ENCODE assay signal across 7 mouse cellular contexts in genomic region chr4:59330961-59331604, GRCm38 (mm10).
DNase-seq lines count a peak whose midpoint lies in the region; ATAC-seq and TF ChIP-seq lines count a peak whose summit lies in the region.

No protein-coding gene starts in this region.

- ATAC-seq in lung, embryonic 15.5 days (ENCODE audit: borderline replicate concordance, extremely low read depth, low FRiP score, low TSS enrichment), result peak; percentile 33; the same call in 1 of the 2 replicates
- ATAC-seq in activated CD4-positive, CD25-positive, alpha-beta regulatory T cell, adult 4 months, result peak; percentile 15
- no peak for ATAC-seq in hindbrain, embryonic 12.5 days (ENCODE audit: low FRiP score)
- ATAC-seq in hindbrain, embryonic 11.5 days (ENCODE audit: low FRiP score), result no peak

- no peaks in the 10 kb centered on the region for H3K27me3 ChIP-seq in lung, embryonic 15.5 days
- H3K27me3 ChIP-seq in hindbrain, embryonic 12.5 days, result no peaks in the 10 kb centered on the region
- H3K27me3 ChIP-seq in hindbrain, embryonic 11.5 days (ENCODE audit: control insufficient read depth, insufficient read depth, low read length), result no peaks in the 10 kb centered on the region

- H3K4me1 ChIP-seq in lung, embryonic 15.5 days, result peaks cover 20% of the 10 kb centered on the region
- H3K4me1 ChIP-seq in lung, adult 2 months (ENCODE audit: control insufficient read depth, insufficient read depth, low read length), result peaks cover 14% of the 10 kb centered on the region
- peaks cover 5% of the 10 kb centered on the region; the same call in 1 of the 2 replicates for H3K4me1 ChIP-seq in hindbrain, embryonic 12.5 days
- no peaks in the 10 kb centered on the region for H3K4me1 ChIP-seq in hindbrain, embryonic 11.5 days (replicated peaks; ENCODE audit: control insufficient read depth, insufficient read depth, low read length)

- TF ChIP-seq CTCF in lung, adult 2 months (IDR thresholded peaks at IDR 0.05; ENCODE audit: insufficient read depth, low read length), result no peak

- no peaks in the 10 kb centered on the region for H3K36me3 ChIP-seq in lung, embryonic 15.5 days
- no peaks in the 10 kb centered on the region for H3K36me3 ChIP-seq in hindbrain, embryonic 12.5 days
- no peaks in the 10 kb centered on the region for H3K36me3 ChIP-seq in hindbrain, embryonic 11.5 days (ENCODE audit: control insufficient read depth, insufficient read depth, low read length)

- H3K27ac ChIP-seq in lung, embryonic 15.5 days, result peak overlapping the region; percentile 83
- H3K27ac ChIP-seq in hindbrain, embryonic 12.5 days, result no peak overlapping the region
- H3K27ac ChIP-seq in hindbrain, embryonic 11.5 days (ENCODE audit: low read depth, low read length), result no peak overlapping the region

- H3K4me3 ChIP-seq in lung, embryonic 15.5 days, result no peak overlapping the region
- H3K4me3 ChIP-seq in lung, adult 2 months (replicated peaks; ENCODE audit: extremely low read depth, low read depth, low read length), result no peak overlapping the region
- H3K4me3 ChIP-seq in hindbrain, embryonic 12.5 days, result no peak overlapping the region
- no peak overlapping the region for H3K4me3 ChIP-seq in hindbrain, embryonic 11.5 days (ENCODE audit: low read depth, low read length)

- no peaks in the 10 kb centered on the region for H3K9me3 ChIP-seq in lung, embryonic 15.5 days
- no peaks in the 10 kb centered on the region for H3K9me3 ChIP-seq in hindbrain, embryonic 12.5 days (replicated peaks)
- H3K9me3 ChIP-seq in hindbrain, embryonic 11.5 days (ENCODE audit: control insufficient read depth, low read length), result no peaks in the 10 kb centered on the region

- H3K9ac ChIP-seq in lung, embryonic 15.5 days, result no peak overlapping the region
- no peak overlapping the region for H3K9ac ChIP-seq in hindbrain, embryonic 12.5 days
- H3K9ac ChIP-seq in hindbrain, embryonic 11.5 days (ENCODE audit: low read depth, low read length), result no peak overlapping the region

- no peak for TF ChIP-seq POLR2A in lung, adult 2 months (IDR thresholded peaks at IDR 0.05; ENCODE audit: borderline replicate concordance, extremely low read depth, low read depth, low read length)

- 34% methylated on average over 10 of the region's 10 CpGs for WGBS in lung, embryonic 15.5 days
- 29% methylated on average over 10 of the region's 10 CpGs for WGBS in lung, adult 2 months
- WGBS in hindbrain, embryonic 12.5 days, result 48% methylated on average over 10 of the region's 10 CpGs
- 49% methylated on average over 10 of the region's 10 CpGs for WGBS in hindbrain, embryonic 11.5 days

- H3K4me2 ChIP-seq in lung, embryonic 15.5 days, result no peak overlapping the region
- H3K4me2 ChIP-seq in hindbrain, embryonic 12.5 days (replicated peaks), result no peak overlapping the region
- H3K4me2 ChIP-seq in hindbrain, embryonic 11.5 days (replicated peaks; ENCODE audit: low read depth, low read length), result no peak overlapping the region

- no peak for DNase-seq in lung, adult 2 months
- peak; percentile 76 for DNase-seq in induced T-regulatory cell, adult 2 months (ENCODE audit: low read depth)
- DNase-seq in naive thymus-derived CD4-positive, alpha-beta T cell, adult 2 months (ENCODE audit: low read depth), result peak; percentile 78
- DNase-seq in hindbrain, embryonic 11.5 days (ENCODE audit: low spot score), result no peak

Comparison
In these comparisons a context has a peak if more than half of its experiments do, and no peak if none do; other contexts are left out.
1. ATAC-seq: peak in lung, embryonic 15.5 days (single experiment) and activated CD4-positive, CD25-positive, alpha-beta regulatory T cell, adult 4 months (single experiment); none in hindbrain, embryonic 12.5 days (single experiment) and hindbrain, embryonic 11.5 days (single experiment).
2. DNase-seq: peak in induced T-regulatory cell, adult 2 months (single experiment) and naive thymus-derived CD4-positive, alpha-beta T cell, adult 2 months (single experiment); none in lung, adult 2 months (single experiment) and hindbrain, embryonic 11.5 days (single experiment).